Mouse (Mus musculus) megakaryocyte progenitor cell, adult 5-6 weeks (primary cell): ENCODE measurements at regions not wholly inside any gene's neighbourhood (a gene's known extent, or its start where the extent isn't known, plus 50 kb on each side); places are given as distances from the start of the nearest gene placed in this dataset.

Experiments used
- ATAC-seq: replicated peaks from 2 replicates; pipeline ENCODE4 v1.8.0; 2016; ENCODE audit warnings: mild to moderate bottlenecking, moderate TSS enrichment, inconsistent platforms; ENCODE audit not compliant: poor library complexity

- ATAC-seq: no peak
Measured at GRCm38 (mm10) chr14:69107796-69108195, 186.3 kb downstream of the Synb start.

- no peak for ATAC-seq
Measured at GRCm38 (mm10) chr14:69104646-69105045, 189.5 kb downstream of the Synb start.

DNA sequence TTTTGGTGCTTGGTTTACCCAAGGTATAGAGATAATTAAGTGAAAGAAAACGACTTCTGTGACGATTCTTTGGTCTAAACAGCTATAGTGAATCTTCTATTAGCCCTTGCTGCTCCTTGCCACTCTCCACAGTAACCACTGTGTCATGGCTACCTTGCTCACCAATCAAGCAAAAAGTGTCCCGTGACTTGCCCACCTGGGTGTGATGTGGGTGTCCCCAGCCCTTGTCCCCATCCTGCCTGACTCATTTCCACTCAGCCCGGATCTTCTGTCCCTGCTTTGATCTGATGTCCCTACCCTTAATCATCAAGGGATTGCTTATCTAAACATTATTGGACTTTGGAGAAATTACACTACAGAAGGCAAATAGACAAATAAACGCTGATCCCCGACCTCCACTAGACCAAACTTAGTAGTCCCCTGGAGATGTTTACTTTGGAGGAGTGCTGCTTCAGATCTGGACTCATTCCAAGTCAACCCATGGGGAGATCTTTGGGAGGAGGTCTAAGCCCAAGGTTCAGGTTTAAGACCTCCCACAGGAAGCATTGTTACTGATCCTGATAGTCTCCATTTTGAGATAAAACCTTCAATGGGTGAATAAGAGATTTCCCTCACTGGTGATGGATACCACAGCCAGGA is 190.6 kb downstream of the Synb start:
- no peak for ATAC-seq

DNA sequence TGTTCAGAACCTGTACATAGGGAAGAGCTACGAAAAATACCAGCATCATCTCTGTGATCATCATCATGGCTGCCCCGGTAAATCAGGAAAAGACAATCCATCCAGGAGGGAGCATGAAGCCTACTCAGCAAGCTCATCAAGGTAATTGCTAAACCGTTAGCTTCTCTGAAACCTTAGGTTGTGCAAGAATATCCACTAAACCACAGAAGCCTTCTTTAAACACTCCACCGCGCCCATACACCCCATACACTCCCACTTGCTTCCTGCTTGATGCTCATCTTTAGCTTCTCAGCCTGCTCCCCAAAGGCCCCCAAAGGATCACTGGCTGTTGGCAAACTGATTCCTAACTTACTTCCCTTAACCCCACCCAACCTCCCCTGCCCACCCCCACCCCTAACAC is 193.2 kb downstream of the Synb start:
- peak; percentile 76 for ATAC-seq

GRCm38 (mm10) chr14:69095599-69095998 is 198.5 kb downstream of the Synb start:
- ATAC-seq: no peak
